Mouse (Mus musculus): ENCODE results near the gene Rab3d. TPM values are rescaled to one million over a fixed set of nuclear protein-coding genes. Genes with fewer than 3 reads are reported as not detected.

Gene Rab3d
- total RNA-seq, 1 experiment: 4.4 TPM

GRCm38 (mm10) chr9:21938234-21938855, 20.4 kb upstream of the Rab3d start:
- H3K9ac ChIP-seq (ENCODE audit: insufficient read depth, low read depth, low read length, poor library complexity, severe bottlenecking): no peak overlapping the region
- TF ChIP-seq MAFK (IDR thresholded peaks at IDR 0.05; ENCODE audit: insufficient read depth, low read depth, low read length): no peak
- no peak for TF ChIP-seq ZNF384 (IDR thresholded peaks at IDR 0.05; ENCODE audit: low read depth, low read length)
- TF ChIP-seq ZC3H11A (IDR thresholded peaks at IDR 0.05; ENCODE audit: borderline replicate concordance, low read depth, low read length): no peak
- no peak for TF ChIP-seq HCFC1 (IDR thresholded peaks at IDR 0.05; ENCODE audit: borderline replicate concordance, insufficient read depth, low read length)
- TF ChIP-seq CHD2 (IDR thresholded peaks at IDR 0.05; ENCODE audit: low read depth, low read length): no peak
- no peaks in the 10 kb centered on the region; the same call in 1 of the 2 replicates for H3K36me3 ChIP-seq (ENCODE audit: control insufficient read depth, insufficient read depth, low read length, poor library complexity, severe bottlenecking)
- H3K4me1 ChIP-seq (ENCODE audit: control insufficient read depth in 2 of 2, insufficient read depth in 2 of 2, low read length in 2 of 2, poor library complexity in 1 of 2): peaks cover 0 to 8% of the 10 kb centered on the region in 2 experiments; a peak in 2 of 4 replicates
- in situ Hi-C loops (cut with MboI; ENCODE audit: low sequenced_read_pairs in 2 of 2, unreplicated experiment in 2 of 2): no loop called here
- H3K4me3 ChIP-seq (ENCODE audit: insufficient read depth in 1 of 2, low read depth in 1 of 2, low read length in 2 of 2, poor library complexity in 1 of 2, severe bottlenecking in 1 of 2): no peak overlapping the region
- H3K9me3 ChIP-seq (ENCODE audit: control insufficient read depth, insufficient read depth, low read depth, low read length): no peaks in the 10 kb centered on the region
- H3K27ac ChIP-seq (ENCODE audit: insufficient read depth, low read depth, low read length, poor library complexity, severe bottlenecking): no peak overlapping the region
- DNase-seq (ENCODE audit: low read depth, low spot score): no peak

GRCm38 (mm10) chr9:21937711-21938175, 19.8 kb upstream of the Rab3d start:
- in situ Hi-C loops (cut with MboI; ENCODE audit: low sequenced_read_pairs in 2 of 2, unreplicated experiment in 2 of 2): no loop called here
- no peak overlapping the region for H3K4me3 ChIP-seq (ENCODE audit: insufficient read depth in 1 of 2, low read depth in 1 of 2, low read length in 2 of 2, poor library complexity in 1 of 2, severe bottlenecking in 1 of 2)
- H3K9ac ChIP-seq (ENCODE audit: insufficient read depth, low read depth, low read length, poor library complexity, severe bottlenecking): no peak overlapping the region

GRCm38 (mm10) chr9:21936692-21937570, 18.9 kb upstream of the Rab3d start, which contains the start of gene Plppr2:
Gene Plppr2 (plus strand): TSS chr9:21937033.
- H3K27ac ChIP-seq (ENCODE audit: insufficient read depth, low read depth, low read length, poor library complexity, severe bottlenecking): no peak within 1 kb of the TSS

More at GRCm38 (mm10) chr9:21937711-21938175, 19.8 kb upstream of the Rab3d start:
- Histone ChIP-seq H3K27ac (ENCODE audit: insufficient read depth, low read depth, low read length, poor library complexity, severe bottlenecking) (no peak overlapping the region), H3K36me3 (ENCODE audit: control insufficient read depth, insufficient read depth, low read length, poor library complexity, severe bottlenecking) (no peaks in the 10 kb centered on the region; the same call in 1 of the 2 replicates), H3K9me3 (ENCODE audit: control insufficient read depth, insufficient read depth, low read depth, low read length) (no peaks in the 10 kb centered on the region), H3K4me1 (ENCODE audit: control insufficient read depth in 2 of 2, insufficient read depth in 2 of 2, low read length in 2 of 2, poor library complexity in 1 of 2) (peaks cover 2 to 10% of the 10 kb centered on the region in 2 experiments; a peak in 2 of 4 replicates)
- no peak for DNase-seq (ENCODE audit: low read depth, low spot score)
- no peak for TF ChIP-seq MAFK (IDR thresholded peaks at IDR 0.05; ENCODE audit: insufficient read depth, low read depth, low read length)
- no peak for TF ChIP-seq ZNF384 (IDR thresholded peaks at IDR 0.05; ENCODE audit: low read depth, low read length)
- no peak for TF ChIP-seq HCFC1 (IDR thresholded peaks at IDR 0.05; ENCODE audit: borderline replicate concordance, insufficient read depth, low read length)
- TF ChIP-seq CHD2 (IDR thresholded peaks at IDR 0.05; ENCODE audit: low read depth, low read length): no peak
- no peak for TF ChIP-seq ZC3H11A (IDR thresholded peaks at IDR 0.05; ENCODE audit: borderline replicate concordance, low read depth, low read length)

GRCm38 (mm10) chr9:21935466-21936131, 17.6 kb upstream of the Rab3d start:
- in situ Hi-C loops (cut with MboI; ENCODE audit: low sequenced_read_pairs in 2 of 2, unreplicated experiment in 2 of 2): no loop called here
- TF ChIP-seq HCFC1 (IDR thresholded peaks at IDR 0.05; ENCODE audit: borderline replicate concordance, insufficient read depth, low read length) (no peak), CHD2 (IDR thresholded peaks at IDR 0.05; ENCODE audit: low read depth, low read length) (no peak), MAFK (IDR thresholded peaks at IDR 0.05; ENCODE audit: insufficient read depth, low read depth, low read length) (no peak), ZNF384 (IDR thresholded peaks at IDR 0.05; ENCODE audit: low read depth, low read length) (no peak), ZC3H11A (IDR thresholded peaks at IDR 0.05; ENCODE audit: borderline replicate concordance, low read depth, low read length) (no peak)
- H3K9me3 ChIP-seq (ENCODE audit: control insufficient read depth, insufficient read depth, low read depth, low read length): no peaks in the 10 kb centered on the region
- H3K4me1 ChIP-seq (ENCODE audit: control insufficient read depth in 2 of 2, insufficient read depth in 2 of 2, low read length in 2 of 2, poor library complexity in 1 of 2): peaks cover 2 to 12% of the 10 kb centered on the region in 2 experiments; a peak in 2 of 4 replicates
- no peak overlapping the region for H3K4me3 ChIP-seq (ENCODE audit: insufficient read depth in 1 of 2, low read depth in 1 of 2, low read length in 2 of 2, poor library complexity in 1 of 2, severe bottlenecking in 1 of 2)
- no peak overlapping the region for H3K9ac ChIP-seq (ENCODE audit: insufficient read depth, low read depth, low read length, poor library complexity, severe bottlenecking)
- DNase-seq (ENCODE audit: low read depth, low spot score): no peak
- H3K36me3 ChIP-seq (ENCODE audit: control insufficient read depth, insufficient read depth, low read length, poor library complexity, severe bottlenecking): no peaks in the 10 kb centered on the region; the same call in 1 of the 2 replicates
- no peak overlapping the region for H3K27ac ChIP-seq (ENCODE audit: insufficient read depth, low read depth, low read length, poor library complexity, severe bottlenecking)

More at GRCm38 (mm10) chr9:21936692-21937570, 18.9 kb upstream of the Rab3d start, which contains the start of gene Plppr2:
- in situ Hi-C loops (cut with MboI; ENCODE audit: low sequenced_read_pairs in 2 of 2, unreplicated experiment in 2 of 2): no loop called here
- no peak for TF ChIP-seq HCFC1 (IDR thresholded peaks at IDR 0.05; ENCODE audit: borderline replicate concordance, insufficient read depth, low read length)
- no peak for TF ChIP-seq ZNF384 (IDR thresholded peaks at IDR 0.05; ENCODE audit: low read depth, low read length)
- no peak for TF ChIP-seq MAFK (IDR thresholded peaks at IDR 0.05; ENCODE audit: insufficient read depth, low read depth, low read length)
- no peak for TF ChIP-seq ZC3H11A (IDR thresholded peaks at IDR 0.05; ENCODE audit: borderline replicate concordance, low read depth, low read length)
- TF ChIP-seq CHD2 (IDR thresholded peaks at IDR 0.05; ENCODE audit: low read depth, low read length): no peak
- Histone ChIP-seq H3K9ac (ENCODE audit: insufficient read depth, low read depth, low read length, poor library complexity, severe bottlenecking) (peak within 1 kb of the TSS; percentile 81), H3K4me1 (ENCODE audit: control insufficient read depth in 2 of 2, insufficient read depth in 2 of 2, low read length in 2 of 2, poor library complexity in 1 of 2) (peaks cover 2 to 12% of the 10 kb centered on the region in 2 experiments; a peak in 2 of 4 replicates), H3K9me3 (ENCODE audit: control insufficient read depth, insufficient read depth, low read depth, low read length) (no peaks in the 10 kb centered on the region), H3K36me3 (ENCODE audit: control insufficient read depth, insufficient read depth, low read length, poor library complexity, severe bottlenecking) (no peaks in the 10 kb centered on the region; the same call in 1 of the 2 replicates), H3K4me3 (ENCODE audit: insufficient read depth in 1 of 2, low read depth in 1 of 2, low read length in 2 of 2, poor library complexity in 1 of 2, severe bottlenecking in 1 of 2) (peak within 1 kb of the TSS; percentile 84 to 92)
- DNase-seq (ENCODE audit: low read depth, low spot score): peak; percentile 97

Measured in ES-E14 (cell line).